Mouse (Mus musculus): Measurements from ENCODE around the gene Rusc2.

DNA sequence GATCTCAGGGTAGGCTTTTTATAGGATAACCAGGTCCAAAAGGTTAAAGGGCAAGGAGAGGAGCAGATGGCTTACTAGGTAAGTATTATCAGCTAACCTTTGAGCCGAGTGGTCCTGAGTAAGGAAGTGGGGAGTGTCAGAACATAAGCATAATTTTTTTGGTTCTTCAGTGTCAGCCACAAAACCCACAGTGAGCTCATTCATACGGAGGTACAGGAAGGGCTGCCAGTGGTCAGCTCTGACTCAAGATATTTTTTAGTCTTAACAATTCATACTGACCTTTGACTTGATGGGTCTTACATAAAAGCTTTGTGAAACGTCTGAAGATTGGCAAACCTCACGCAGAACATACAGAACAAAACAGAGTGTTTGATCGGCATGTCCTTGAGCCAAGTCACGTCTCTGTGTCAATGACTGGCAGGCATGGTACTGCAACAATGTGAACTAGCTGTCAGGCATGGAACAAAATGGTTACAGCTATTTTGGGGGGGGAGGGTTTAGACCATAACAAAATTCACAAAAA lies 31.7 kb upstream of the Rusc2 start:
- TF ChIP-seq POLR2A (IDR thresholded peaks at IDR 0.05; ENCODE audit: borderline replicate concordance, extremely low read depth, insufficient read depth, insufficient read length, poor library complexity, severe bottlenecking), result no peak
- no peak for TF ChIP-seq CTCF (IDR thresholded peaks at IDR 0.05; ENCODE audit: borderline replicate concordance, extremely low read depth, insufficient read depth, insufficient read length)

Measured in brain, embryonic 14.5 days (tissue).